Mouse (Mus musculus) neural tube, embryonic 10.5 days (tissue): ENCODE results near the gene Cpe.
"Not testable (repeated sequence)": the region's sequence is repeated elsewhere in the genome, so short reads cannot be mapped to it uniquely, and the experiment has no call there.

Experiments used
- DNase-seq: peaks from one replicate; pipeline ENCODE4 v3.0.0-alpha.2; 2017; ENCODE audit warnings: low spot score; ENCODE audit errors: extremely low spot score

Gene Cpe

DNA sequence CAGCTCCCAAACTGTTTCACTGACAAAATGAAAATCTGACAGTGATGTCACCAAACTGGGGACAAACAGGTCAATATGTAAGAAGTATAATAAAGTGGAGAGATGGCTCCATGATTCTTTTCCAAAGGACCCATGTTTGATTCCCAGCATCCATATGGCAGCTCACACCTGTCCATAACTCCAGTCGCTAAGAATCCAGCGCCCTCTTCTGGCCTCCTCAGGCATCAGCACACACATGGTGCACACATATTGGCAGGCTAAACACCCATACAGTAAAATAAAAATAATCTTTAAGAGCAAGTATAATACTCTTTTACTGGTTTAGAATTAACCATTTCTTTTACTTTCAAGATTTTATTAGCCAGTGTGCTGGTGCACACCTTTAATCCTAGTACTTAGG lies 16.5 kb downstream of the Cpe start:
- DNase-seq, result no peak

DNA sequence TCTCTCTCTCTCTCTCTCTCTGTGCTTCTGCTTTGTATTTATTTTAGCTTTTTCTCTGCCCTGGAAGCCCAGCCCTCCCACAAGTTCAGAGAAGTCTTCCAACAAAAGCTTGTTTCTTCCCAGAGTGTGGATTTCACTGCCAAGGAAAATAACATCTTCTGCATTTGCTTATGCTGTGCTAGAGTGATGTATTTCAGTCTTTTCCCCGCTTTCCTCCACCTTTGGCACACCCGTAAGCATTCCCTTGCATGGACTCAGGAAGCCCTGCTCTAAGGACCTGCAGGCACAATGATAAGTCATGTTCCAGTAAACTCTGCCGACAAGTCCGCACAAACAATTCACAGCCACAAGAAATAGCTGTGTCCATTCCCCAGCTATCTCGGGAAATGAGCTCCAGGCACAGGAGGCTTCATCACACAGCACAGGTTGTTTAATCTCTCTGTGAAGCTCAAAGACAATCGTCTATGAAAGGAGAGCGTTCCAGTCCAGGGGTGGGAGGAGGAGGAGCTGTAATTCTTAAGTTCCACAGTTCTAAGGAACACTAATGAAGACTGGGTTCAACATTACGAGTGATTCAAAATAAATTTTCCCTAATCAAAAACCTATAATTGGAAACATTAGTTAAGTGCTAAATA lies 17.8 kb downstream of the Cpe start:
- no peak for DNase-seq

DNA sequence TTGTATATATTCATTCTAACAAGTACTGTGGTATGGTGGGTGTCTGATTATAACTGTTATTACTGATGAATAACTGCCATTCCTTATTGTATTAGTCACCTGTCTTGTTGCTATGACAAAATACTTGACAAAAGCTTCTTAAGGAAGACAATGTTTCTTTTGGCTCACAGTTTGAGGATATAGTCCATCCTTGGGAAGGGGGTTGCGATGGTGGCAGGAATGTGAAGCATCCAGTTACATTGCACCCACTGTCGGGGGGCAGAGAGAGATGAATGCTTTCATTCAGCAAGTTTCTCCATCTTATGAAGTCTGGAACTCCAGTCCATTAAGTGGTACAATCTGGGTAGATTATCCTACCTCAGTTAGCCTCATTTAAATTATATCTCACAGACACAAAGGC lies 19.9 kb downstream of the Cpe start:
- no peak for DNase-seq

DNA sequence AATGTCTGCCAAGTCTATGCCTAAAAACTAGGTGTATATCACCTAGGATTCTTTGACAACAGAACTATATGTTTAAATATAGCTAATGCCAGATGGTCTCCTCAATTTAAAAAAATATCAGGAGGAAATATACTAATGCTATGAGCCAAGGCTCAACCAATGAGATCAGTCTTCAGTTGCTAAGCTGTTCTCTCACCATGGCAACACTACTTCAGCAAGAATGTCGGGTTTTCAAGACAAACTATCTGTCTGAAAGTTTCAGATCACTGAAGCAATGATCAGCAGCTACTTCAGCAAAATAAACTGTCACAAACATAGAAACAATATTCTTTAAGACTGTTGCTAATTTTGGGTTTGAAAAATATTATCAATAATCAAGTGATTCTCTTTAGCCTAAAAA lies 20.9 kb downstream of the Cpe start:
- DNase-seq, result no peak

DNA sequence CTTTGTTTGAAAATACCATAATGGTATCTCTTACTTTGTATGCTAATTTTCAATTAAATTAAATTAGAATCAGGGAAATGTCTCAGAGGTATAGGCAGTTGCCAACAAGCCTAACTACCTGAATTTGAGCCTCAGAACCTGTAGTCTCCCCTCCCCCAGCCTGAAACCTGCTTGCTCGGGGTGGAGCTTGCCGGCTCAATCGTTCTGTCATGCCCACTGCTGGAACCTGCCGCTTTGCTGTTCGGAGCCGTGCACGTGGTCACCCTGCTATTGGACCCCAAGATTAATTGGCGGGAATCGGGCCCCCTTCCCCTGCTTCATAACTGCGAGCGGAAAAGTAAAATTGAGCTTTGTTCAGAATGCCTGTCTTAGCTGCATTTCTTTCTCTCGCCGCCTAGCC lies 26.5 kb downstream of the Cpe start:
- not testable (repeated sequence) for DNase-seq

DNA sequence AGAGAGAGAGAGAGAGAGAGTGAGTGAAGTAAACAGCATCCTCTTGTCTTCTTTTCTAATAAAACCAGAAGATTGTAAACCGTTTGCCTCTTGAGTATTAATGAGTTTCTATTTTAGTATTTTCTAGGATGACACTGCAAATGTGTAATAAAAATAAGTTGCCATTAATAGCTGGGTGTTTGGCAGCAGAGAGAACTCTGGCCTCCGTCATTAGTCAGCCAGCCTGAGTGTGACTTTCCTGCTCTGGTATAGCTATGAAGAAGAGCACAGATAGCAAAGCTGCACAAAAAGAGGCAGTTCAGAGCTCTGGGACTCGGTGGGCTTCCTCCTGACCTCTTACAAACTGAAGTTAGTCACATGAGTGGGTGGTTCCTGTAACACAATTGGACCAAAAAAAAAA lies 27.3 kb downstream of the Cpe start:
- DNase-seq, result no peak

DNA sequence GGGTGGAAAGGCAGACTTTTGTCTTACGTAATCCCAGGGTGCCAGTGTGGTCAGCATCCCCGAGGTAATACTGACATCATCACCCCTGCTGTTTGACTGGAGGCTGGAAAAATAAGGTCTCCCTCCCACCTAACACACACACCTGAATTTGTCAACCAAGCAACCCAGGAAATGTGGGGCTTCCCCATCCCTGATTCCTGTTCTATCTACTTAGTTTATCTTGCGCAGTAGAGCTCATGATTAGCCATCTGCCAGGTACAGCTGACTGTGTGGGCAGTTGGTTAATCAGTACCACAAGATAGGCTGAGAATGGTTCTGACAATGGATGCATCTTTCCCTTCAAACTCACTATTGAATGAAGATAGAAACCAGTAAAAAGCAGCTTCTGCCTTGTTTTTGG lies 28.0 kb downstream of the Cpe start:
- DNase-seq, result no peak

DNA sequence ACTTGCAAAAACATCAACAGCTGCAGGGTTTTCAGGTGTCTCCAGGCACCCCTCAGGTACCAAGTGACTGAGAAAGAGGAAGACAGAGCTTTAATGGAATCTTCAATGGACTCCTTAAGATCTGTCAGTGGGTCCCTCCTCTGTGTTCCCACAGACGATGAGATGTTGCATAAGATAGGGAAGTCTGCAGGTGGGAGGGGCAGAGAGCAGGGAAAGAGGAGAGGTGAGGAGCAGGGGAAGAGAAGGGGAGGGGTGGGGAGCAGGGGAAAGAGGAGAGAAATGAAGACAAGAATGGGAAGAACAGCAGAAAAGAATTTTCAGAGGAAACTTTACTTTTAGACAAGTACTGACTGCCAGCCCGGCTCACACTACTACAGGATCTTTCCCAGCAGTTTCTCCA lies 28.5 kb downstream of the Cpe start:
- DNase-seq, result no peak

DNA sequence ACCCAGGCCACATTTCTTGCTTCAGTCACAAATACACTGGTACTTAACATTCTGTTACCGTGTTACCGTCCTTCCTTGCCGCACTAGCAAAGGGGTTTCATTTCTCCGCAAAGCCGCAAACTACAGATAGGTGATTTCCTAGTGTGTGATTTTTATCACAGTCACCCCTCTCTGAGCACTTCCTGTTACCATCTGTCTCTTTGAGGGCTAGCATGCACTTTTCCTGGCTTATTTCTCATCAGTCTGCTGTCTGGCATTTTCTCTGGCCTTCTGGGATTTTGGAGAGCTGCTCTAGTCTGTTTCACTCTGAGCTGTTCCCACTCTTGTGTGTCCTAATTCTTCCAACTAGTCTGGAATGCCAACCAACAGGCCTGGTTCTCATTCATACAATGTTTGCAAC lies 33.8 kb downstream of the Cpe start:
- no peak for DNase-seq

DNA sequence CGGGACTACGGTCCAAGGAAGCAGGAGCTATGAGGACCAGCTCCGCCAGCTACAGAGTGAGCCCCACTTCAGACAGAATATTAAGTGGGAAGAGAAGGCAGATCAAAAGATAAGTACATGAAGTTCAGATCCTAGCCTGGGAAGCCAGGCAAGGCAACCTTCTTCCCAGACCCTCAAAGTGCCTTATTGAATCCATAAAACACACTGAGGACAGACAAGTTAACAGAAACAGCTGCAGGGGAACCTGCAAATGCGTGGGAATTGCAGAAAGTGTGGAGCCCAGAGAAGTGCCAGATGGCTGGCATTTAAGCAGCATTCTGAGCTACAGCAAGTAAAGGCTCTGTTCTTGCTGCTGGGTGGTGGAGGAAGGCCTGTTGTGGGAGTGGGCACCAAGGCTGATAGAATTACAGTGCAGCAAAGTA lies 34.9 kb downstream of the Cpe start:
- no peak for DNase-seq

DNA sequence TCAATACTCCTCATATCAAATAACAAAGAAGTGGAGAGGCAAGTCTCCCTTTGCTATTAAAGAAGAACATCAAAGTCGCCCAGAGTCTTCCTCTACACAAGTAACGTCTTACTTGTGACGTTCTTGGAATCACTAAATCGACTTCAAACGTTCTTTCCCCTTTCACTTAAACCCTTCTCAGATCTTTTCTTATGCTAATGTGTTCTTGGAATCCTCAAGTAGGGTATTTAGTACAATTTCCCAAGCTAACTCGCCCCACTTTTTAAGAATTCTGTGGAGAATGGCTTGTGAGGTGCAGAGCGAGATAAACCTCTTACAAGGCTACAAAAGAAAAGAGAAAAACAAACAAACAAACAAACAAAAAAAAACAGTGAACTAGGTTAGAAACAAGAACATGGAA lies 35.3 kb downstream of the Cpe start:
- no peak for DNase-seq

DNA sequence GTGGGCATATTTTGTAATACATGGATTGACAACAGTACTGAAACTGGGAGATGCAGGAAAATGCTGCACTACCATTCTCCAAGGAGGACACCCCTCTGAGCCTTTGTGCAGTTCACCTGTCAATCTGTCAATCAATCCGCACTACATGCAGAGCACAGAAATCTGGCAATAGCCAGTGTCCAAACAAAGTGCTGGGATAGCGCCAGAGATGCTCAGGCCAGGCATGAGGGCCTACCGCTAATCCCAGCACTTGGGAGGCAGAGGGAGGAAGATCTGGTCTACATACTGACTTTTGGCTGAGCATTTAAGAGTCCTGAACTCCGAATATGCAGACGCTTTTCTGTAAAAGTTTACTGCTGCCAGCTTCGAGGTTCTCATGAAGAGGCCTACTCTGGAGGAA lies 37.0 kb downstream of the Cpe start:
- DNase-seq, result no peak

DNA sequence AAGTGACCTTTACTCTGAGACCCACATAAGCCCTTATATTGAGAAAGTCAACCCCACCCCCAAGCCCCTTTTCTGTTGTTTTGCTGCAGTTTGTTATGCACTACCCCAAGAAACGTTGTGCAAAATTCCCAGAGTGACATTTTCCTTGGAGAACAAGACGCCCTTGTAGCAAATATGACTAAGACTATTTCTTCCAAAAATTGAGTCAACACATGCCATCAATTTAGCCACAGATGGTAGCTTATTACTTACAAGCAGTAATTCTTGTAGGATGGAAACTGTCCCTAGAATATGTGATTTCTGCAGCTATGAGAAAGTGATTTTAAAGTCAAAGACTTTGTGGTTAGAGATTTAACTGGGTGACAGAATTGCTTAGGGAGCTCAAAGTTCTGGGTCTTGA lies 37.8 kb downstream of the Cpe start:
- no peak for DNase-seq

DNA sequence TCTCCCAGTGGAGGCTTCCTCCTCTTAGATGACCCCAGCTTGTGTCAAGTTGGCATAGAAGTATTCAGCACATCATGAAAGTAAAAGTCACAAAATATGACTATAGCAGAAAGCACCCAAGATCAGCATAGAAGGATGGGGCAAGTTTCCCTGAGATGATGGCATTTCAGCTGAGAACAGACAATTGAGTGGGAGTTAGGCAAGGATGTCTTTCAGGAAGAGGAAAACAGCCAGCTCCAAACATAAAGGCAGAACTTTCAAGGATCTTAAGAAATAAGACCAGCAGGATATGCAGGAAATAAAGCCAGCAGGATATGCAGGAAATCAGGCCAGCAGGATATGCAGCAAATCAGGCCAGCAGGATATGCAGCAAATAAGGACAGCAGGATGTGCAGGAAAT lies 40.6 kb downstream of the Cpe start:
- no peak for DNase-seq

DNA sequence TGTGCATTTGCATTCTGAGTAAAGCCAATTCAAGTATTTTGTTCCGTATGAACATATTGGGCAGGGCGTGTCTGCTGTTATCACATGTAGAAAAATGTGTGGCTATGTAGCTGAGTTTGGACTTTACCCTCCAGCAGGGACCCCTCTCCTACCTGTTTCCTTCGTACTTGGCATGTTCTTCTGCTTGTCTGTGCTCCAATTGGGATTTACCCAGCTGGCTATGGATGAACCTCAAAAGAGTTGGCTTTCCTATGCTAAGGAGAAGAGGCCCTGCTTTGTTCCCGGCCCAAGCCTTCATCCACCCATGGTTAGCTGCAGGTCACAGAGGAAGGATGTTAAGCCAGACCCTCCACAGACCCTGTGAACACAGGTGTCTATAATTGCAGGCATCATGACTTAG lies 44.8 kb downstream of the Cpe start:
- DNase-seq, result no peak

DNA sequence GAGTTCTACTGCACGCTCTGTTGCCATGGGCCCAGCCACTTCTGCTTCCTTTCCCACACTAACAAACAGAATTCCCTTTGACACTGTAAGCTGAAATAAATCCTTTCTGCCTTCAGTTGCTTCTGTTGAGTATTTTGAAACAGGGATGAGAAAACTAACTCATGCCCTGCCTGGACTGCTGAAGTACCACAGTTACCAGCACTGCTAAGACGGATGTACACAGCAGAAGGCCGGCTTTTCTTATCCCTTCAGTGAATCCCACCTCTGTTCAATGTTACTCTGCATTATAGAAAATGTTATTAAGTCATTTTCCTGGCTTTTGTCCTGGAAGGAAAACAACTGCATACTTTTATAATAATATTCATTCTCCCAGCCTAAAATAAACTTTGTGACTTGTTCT lies 45.7 kb downstream of the Cpe start:
- DNase-seq, result no peak

DNA sequence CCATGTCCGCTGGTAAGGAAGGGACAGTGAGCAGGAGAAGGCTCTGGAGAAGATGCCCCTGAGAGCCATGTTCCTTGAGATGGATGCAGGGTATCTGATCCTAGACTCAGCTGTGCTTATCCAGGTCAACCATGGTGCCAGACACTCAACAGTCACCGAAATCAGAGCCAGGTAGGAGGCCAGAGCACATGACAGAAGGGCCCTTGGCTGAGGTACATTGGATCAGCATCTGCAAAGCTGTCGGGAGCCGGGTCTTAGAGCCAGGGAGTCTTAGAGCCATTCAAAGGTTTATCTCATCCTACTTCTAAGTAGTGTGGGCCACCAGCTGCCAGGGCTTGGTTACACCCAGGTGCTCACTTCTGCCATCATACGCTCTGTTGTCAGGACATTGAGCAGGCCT lies 46.4 kb downstream of the Cpe start:
- no peak for DNase-seq

DNA sequence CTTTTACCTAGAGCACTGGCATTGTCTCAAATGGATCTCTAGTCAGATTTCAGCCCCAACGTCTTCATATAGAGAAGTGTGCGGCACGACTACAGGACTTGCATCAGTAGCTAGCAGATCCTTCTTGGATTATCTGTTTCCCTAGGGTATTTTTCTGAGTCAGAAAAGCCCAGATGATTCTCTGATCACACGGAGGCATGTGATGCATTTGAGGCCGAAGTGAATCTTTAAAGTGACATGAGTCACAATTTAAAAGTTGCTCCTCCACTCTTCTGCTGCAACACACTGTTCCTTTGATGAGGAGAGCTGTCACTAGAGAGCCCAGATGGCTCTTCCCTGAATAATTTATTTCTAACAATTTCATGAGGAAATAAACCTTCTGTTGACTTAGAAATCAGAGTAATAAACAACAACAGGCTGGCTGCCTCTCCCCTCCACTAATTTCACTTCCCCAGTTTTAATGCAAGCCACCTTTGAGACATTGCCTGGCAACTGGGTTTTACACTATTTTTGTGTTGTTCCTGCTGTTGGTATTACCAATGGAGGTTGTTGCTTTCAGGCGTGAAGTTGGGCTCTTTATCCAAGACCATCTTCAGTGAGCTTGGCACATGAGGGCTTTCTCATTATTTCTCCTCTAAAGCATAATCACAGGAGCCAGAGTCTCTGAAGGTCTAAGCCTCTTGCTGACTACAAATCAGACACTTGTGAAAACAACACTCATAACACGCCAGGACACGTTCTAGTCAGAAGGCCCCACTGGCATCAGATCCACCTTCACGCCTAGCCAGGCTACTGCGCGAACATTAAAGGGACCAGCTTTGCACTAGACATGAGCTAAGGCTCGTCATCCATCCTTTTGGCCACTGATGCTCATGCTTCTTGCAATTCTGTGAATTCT lies 48.5 kb downstream of the Cpe start:
- DNase-seq, result no peak

DNA sequence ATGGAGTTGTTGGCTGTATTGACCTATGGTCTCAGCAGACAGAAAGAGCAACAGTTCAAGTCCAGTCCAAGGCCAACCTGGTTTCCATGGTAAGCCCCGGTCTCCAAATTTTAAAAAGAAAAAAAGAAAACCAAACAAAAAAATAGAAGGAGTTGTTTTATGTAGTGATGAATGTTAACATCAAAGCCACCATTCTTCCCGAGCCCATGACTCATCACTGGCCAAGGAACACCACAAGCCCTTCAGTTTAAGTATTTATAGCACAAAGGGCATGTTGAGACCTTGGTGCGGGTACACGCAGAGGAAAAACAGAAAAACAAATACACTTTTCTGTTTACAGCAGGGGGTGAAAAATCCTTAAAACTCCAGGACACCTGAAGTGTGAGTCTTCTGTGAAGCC lies 49.5 kb downstream of the Cpe start:
- no peak for DNase-seq

DNA sequence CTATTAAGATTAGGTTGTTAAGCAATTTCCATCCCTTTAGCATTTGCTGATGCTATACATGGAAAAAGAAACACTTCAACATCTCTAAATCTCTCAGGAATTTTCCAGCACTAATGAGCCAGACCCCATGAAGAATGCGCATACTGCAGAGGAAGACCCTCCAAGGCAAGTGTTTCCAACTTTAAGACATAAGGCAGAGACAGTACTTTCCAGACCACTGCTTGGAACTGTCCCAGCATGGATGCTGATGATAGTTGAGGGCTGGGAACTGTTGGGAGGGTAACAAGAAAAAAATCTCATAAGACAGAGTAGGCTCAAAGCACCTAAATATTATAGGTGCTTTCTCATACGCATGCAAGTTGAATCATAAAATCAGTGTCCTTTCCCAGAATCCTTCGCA lies 50.1 kb downstream of the Cpe start:
- DNase-seq, result no peak

DNA sequence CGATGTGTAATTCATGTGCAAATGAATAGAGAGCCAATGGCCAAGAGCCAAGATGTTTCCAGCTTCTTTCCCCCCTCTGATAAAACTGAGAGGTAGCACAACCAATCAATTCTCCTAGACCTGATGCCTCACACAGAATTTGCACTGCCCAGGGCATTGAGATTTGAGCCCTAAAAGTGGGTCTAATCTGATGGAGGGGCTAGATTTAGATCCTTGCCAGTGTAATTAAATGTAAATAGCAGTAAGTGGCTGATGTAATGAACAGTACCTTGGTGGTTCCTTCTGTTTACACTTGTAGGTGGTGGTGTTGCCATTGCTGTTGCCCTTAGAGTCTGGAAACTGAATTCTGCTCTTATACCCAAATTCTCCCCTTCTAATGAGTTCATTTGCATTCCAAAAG lies 52.3 kb downstream of the Cpe start:
- no peak for DNase-seq

DNA sequence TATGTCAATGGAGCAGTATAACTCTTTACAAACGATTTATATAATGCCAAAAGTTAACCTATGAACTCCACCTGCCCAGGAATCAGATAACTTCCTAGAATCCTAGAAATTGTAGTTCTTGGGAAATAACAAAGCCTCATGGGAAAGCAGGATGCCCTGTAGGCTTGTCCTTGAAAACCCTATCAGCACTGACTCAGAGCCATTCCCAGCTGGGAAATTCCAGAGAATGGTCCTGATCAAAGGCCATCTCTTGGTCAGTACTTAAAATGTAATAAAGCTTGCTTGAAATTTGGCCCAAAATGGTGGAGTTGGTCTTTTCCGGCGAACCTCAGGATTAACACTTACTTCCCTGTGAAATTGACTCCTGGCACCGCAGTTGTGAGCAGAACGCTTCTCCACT lies 53.2 kb downstream of the Cpe start:
- no peak for DNase-seq

DNA sequence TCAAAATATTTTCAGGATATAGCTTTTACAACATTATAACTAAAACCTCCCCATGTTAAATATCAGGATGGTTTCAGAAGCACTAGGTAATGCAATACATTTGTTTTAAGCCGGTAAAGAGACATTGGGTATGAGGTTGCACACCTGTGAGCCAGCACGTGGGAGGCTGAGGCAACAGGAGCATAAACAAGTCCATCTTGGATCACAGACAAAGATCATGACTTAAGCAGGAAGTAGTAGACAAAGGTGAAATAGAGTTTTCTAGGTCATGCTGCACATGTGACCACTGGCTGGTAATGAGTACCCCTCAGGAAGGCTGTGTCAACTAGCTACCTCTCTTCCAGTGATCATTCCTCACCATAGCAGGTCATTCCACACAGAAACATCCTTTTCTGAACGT lies 58.0 kb downstream of the Cpe start:
- DNase-seq, result no peak
